Mouse (Mus musculus) lung, postnatal 0 days (tissue): ENCODE measurements at regions not wholly inside any gene's neighbourhood (a gene's known extent, or its start where the extent isn't known, plus 50 kb on each side); places are given as distances from the start of the nearest gene placed in this dataset.

ENCODE experiments used
- CTCF ChIP-seq: IDR thresholded peaks from 2 replicates; pipeline ENCODE4 v1.5.1; 2016; ENCODE audit warnings: antibody characterized with exemption, mild to moderate bottlenecking
- EP300 ChIP-seq: IDR thresholded peaks from 2 replicates; pipeline ENCODE4 v1.6.1; 2016; ENCODE audit warnings: antibody characterized with exemption, mild to moderate bottlenecking, control low read depth

DNA sequence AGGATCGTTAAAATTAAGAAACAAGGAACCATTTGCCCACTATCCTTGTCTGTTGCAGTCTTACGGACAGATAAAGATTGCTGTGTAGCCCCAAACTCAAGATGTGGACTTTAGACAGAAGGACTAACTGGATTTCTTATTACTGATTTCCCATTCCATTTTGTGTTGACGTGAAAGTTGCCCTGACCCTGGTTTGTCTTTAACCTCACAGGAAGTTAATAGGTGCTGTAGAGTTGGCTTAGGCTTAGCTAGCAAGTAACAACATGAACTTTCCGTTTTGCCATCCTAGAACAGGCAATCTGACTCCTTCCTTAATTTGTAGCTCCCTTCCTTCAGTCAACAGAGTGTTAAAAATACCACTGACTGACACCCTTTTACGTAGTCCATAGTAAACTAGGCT, 78.2 kb upstream of the Tas2r134 start:
- TF ChIP-seq CTCF: no peak
- TF ChIP-seq EP300: no peak
